Mouse (Mus musculus) megakaryocyte, adult 5-6 weeks (primary cell): ENCODE data around the gene Stard8. TPM values are rescaled to one million over a fixed set of nuclear protein-coding genes. Genes with fewer than 3 reads are reported as not detected.
"Not testable (repeated sequence)": the region's sequence is repeated elsewhere in the genome, so short reads cannot be mapped to it uniquely, and the experiment has no call there.

Source experiments
- ATAC-seq: 2 replicates; pipeline ENCODE4 v1.8.0; 2016; ENCODE audit warnings: mild to moderate bottlenecking, inconsistent platforms; ENCODE audit not compliant: poor library complexity, severe bottlenecking
- total RNA-seq, 2 experiments: library from RNA; stranded (forward) in 1 of 2; stranded (reverse) in 1 of 2; fragments of 153-499, 151-499 nt in 1 of 2; fragments of 221-1000, 200-1000 nt in 1 of 2; gene quantifications; 2 replicates each; pipeline versions ENCODE4 v1.2.3 to v1.2.4; 2015 to 2017

Stard8 gene
- 11.5 and 12.4 TPM in 2 replicates for total RNA-seq (2015)
- 24.3 and 25.8 TPM in 2 replicates for total RNA-seq (2017)

DNA sequence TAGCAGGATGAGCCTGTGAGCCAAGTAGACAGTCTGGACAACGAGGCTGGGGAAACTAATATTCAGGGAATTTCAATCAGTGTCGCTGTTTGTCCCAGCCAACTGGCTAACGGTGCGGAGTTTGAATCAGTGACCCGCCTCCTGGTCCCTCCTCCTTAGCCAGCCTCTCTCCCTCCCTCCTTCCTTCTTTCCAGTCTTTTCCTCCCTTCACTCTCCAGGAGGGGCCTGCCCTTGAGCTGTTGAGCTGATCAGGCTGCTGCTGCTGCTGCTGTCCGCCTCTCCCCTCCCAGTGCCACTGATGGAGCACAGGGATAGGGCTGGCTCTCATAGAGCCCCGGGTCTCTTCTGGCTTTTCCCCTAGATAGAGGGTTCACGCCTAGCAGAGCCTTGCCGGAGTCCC lies at the start of gene Stard8:
Stard8 (plus strand) TSS at position 203 of the 400 bp plus-strand sequence.
- no peak for ATAC-seq

DNA sequence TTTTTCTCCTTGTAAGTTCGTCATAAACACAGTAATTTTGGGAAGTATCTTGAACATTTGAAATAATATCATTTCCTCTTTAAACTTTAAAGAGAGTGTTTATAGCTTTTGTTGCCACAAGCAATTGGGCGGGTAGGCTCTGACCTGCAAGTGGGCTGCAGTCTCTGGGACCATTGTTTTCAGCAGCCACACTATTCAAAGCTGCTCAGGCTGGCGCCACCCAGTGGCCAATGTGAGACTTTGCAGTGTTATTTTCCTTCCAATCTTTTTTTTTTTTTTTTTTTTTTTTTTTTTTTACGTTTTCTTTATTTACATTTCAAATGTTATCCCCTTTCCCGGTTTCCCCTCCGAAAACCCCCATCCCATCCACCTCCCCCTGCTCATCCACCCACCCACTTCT lies 49.1 kb upstream of the Stard8 start:
- ATAC-seq, result peak; percentile 52; the same call in 1 of the 2 replicates

DNA sequence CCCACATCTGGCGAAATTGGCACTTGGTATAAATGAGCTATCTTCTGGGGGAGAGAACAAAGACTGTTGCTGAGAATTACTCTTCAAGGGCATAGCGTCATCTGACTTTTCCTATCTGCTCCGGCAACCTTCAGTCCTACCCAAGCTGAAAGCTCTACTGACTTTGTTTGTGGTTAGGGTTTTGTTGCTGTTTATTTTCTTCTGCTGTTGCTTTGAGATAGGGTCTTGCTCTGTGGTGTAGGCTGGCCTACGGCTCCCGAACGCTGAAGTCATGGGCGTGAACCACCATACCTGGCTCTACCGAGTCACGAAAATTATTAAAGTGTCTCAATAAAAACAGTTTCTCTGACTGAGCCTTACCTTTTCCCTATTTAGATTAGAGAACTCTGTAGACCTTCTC lies 44.8 kb upstream of the Stard8 start:
- no peak for ATAC-seq

DNA sequence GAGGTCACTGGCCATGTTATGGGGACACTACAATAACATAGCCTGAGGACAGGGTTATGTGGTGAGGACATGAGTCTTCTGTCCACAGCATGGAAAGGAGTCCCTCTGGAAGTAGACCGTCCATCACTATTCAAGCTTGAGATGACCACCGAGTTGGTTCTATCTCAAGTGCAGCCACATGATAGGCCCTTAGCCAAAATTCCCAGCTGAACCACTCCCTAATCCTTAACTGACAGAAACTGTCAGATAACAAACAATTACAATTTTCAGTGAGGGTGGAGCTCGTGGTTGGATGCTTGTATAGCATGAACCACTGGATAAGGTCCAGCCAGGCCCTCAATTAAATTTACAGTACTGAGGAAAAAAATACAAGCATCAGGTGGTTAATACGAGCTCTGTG lies 44.0 kb upstream of the Stard8 start:
- ATAC-seq, result no peak

DNA sequence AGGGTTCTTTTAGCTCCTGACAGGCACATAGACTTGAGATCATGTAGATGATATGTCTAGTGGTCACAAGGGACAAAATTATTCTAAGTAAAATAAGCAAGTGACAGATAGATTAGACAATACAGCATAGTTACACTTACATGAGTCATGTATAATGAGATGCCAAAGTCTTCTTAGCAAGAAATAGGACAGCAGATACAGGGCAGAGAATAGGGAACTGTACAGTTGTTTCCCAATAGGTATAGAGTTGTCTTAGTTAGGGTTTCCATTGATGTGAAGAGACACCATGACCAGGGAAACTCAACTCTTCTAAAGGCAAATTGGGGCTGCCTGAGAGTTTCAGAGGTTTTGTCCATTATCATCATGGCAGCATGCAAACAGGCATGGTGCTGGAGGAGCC lies 39.3 kb upstream of the Stard8 start:
- peak; percentile 70 for ATAC-seq

DNA sequence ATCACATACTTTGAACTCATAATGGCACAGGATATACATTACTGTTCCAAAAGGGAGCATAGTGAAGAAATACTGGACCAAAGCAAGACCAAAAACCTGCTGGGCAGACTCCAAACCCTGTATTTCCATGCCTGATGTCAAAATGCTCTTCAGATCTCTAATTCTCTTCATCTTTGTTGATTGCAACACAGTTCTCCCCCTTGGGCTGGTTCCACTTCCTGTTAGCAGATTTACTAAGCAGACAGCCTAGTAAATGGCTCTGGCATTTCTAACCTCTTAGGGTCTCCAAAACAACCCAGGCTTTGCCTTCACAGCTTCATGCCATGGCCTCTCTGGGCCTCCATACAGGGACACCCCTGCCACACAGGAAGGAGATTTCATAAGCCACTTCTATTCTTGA lies 38.5 kb upstream of the Stard8 start:
- ATAC-seq, result peak; percentile 86

DNA sequence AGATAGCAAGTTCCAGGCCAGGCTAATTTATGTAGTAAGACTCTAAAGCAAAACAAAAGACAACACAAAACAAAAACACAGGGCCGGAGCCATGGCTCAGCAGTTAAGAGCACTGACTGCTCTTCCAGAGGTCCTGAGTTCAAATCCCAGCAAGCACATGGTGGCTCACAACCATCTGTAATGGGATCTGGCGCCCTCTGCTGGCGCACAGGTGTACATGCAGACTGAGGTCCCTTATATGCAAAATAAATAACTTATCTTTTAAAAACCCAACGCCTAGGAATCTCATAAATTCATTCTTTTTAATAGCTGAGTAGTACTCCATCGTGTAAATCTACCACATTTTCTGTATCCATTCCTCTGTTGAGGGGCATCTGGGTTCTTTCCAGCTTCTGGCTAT lies 16.4 kb upstream of the Stard8 start:
- not testable (repeated sequence) for ATAC-seq

DNA sequence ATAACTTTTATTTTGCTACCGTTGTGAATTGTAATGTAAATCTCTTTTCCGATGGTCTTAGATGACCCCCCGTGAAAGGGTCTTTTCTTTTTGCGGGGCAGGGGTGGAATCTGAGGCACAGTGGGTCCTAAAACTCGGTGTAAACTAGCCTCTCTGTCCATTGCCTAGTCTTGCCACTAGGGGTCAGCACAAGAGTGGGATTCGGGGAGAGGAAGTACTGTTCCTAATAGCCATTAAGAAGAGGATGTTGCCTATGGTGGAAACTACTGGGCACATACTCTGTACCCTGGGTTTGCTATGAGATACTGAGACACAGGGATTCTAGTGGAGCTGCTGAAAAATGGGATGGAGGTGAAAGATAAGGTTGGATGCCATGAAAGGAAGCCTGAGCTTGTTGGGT lies 13.5 kb upstream of the Stard8 start:
- peak; percentile 100 for ATAC-seq

DNA sequence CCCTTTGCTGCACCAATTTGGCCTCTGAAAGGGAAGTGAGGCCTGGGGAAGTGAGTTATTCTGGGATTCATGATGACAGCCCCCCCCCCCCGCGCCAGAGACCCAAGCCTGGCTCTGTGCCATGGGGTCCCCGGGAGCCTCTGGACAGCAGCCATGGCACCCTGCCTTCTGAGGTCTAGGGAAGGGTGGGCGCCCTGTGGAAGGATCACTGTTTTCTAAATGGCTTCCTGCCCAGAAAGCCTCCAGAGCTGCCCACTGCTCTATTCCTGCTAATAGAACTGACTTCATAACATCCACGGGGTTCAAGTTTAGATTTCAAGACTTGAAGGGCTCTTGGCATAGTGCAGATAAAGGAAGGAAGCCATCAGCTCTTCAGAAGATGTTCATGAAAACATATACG lies 983 bp upstream of the Stard8 start:
- no peak for ATAC-seq

DNA sequence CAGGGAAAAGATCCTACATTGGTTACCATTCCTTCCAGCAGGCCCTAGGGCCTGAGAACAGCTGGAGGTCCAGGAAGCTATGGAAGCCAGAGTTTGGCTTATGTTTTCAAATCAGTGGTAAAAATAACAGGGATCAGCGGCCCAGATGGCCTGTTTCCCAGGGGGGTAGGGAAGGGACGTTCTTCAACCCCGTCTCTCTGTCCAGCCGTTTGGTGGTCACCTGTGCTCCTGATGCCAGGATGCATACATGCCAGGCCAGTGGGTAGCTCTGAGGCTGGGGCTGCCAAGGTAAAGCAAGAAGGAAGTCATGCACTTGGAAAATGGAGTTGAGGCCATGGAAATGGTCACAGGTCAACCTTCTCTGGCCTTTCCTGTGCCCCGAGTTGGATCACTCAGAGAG lies 7.5 kb downstream of the Stard8 start:
- ATAC-seq, result no peak

DNA sequence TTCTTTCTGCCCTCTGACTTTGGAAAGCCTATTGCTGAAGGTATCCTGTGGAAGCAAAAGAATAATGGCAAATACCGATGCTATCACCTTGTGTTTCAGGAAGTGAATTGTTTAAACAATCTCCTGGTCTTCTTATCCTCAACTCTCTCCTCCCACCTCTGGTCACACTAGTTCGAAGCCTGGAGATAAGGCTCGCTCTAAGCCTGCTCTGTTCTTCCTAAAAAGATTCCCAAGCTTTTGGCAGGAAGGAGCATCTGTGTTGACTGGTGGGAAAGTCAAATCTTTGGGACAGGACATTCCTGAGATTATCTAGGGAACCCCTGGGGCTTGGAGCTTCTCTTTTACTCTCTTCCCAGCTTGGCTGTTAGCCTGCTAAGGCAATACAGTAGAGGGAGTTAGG lies 8.2 kb downstream of the Stard8 start:
- ATAC-seq, result no peak

DNA sequence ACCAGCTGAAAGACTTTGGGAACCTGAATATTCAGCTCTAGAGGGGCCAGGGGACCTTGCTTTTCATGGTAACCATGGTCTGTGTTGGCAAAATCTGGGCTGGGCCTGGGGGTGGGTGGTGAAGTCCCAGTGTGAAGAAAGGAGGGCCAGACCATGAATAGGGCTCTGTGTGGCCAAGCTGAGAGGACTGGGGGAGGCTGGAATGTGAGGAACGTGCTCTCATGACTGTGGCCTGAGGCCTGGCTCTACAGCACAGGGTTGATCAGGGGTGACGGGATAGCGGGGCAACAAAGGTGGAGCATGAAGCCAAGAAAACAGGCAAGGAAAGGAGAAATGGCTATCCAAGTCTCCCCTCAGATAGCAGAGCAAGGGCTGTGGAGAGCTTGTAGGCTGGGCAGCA lies 9.4 kb downstream of the Stard8 start:
- ATAC-seq, result no peak

DNA sequence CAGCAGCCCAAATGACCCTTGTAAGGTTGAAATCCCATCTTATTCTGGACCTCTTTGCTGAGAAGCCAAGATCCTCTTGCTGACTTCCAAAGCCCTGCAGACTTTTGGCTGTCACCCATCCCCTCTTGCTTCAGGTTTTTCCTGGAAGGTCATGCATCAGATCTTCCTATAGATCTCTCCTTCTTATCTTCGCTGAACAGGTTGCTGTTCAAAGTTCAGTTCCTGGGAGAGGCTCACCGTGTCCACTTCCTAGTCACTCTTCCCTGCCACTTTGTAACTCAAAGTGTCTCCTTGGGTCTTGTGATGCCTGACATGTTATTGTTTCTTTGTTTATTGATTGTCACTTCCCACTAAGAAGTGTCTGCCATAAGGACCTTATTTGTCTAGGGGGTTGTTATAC lies 12.7 kb downstream of the Stard8 start:
- ATAC-seq, result no peak

DNA sequence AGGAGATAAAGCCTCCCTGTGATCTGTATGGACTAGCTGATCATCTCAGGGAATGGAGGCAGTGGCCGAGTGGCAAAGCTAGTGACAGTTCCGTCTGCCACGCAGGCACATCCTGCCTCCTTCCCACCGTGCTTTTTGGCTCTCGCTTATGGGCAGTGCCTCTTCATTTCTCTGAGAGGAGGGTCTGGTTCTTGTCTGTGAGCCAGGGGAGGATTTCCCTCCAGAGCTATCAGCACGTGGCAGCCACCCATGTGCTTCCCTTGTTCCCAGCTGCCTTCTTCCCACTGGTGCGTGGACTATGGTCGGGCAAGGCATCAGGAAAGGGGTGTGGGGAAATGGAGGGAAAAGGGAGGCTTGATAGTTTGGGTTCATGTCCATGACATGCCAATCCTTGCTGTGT lies 13.9 kb downstream of the Stard8 start:
- ATAC-seq, result no peak

DNA sequence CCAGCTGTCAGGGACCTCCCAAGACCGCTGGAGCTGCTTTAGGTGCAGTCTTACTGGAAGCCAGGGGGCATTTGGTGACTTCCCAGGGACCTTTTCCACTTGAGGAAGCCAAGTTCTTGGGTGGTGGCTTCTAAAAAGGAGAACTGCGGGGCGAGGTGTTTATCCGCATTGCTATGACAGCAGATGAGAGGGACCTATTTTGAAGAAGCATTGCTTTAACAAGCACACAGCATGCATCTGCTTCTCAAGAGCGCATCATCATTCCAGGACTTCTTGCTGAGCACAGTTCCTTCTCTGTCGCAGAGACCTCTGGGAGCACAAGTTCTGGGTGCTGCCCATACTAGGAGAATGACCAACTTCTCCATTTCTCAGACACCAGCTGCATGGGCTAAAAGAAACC lies 14.8 kb downstream of the Stard8 start:
- ATAC-seq, result peak; percentile 87

DNA sequence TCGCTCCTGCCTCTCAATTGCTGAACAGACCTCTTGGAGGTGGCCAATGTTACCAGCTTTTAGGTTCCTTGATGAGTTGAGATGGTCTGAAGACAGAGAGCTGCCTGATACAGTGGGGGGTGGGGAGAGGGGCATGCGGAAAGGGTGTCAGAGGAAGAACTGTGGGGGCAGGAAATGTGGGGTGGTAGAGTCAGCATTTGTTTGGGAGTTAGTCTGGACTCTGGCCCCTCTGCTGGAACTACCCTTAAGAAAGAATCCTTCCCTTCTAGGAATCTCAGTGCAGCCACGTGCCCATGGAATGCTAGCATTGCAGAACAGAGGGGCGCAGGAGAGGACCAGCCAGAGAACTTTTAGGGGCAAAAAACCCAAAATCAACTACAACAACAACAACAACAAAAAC lies 16.3 kb downstream of the Stard8 start:
- no peak for ATAC-seq

DNA sequence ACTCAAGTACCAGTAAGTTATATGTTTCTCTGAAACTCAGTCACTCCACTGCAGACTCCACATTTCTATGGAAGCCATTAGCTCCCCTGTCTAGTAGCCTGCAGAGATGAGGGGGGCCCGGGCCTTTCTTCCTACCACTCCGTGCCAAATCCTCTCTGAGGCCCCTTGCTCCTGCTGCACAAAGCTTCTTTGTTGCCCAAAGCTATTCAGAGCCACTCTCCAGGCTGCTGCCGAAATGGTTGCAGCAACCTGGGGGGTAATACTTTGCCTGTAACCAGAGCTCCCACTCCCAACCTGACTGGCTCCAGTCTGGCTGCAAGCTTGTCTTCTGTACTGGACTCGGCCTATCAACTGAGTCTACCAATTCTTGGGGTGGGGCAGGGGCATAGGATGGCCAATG lies 17.2 kb downstream of the Stard8 start:
- ATAC-seq, result no peak

DNA sequence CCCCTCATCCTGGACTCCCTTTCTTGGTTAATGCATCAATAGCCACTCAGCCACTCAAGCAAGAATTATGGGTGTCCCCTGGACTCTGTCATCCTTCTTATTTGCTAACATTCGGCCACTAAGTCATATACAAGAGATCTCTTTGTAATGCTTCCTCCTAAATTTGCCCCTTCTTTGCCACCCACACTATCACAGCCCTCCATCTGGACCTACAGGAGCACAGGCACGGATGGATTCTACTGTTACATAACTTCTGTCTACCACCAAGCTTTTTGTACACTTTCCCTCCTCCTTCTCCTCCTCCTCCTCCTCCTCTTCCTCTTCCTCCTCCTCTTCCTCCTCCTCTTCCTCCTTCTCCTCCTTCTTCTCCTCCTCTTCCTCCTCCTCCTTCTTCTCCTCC lies 18.5 kb downstream of the Stard8 start:
- no peak for ATAC-seq

DNA sequence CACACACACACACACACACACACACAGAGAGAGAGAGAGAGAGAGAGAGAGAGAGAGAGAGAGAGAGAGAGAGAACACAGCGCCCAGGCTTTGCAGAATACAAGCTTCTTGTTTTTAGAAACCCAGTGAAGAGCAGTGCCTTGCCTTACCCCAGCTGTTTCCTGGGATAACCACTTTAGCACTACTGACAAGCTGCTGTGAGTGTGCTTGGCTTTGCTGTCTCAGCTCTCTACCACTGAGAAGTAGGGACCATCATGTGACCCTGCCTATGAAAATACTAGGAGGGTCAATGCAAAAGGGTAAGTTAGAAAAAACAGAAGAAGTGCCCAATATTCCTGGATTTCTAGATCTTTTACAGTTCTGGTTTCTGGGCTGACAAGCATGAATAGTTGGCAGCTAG lies 20.9 kb downstream of the Stard8 start:
- no peak for ATAC-seq

DNA sequence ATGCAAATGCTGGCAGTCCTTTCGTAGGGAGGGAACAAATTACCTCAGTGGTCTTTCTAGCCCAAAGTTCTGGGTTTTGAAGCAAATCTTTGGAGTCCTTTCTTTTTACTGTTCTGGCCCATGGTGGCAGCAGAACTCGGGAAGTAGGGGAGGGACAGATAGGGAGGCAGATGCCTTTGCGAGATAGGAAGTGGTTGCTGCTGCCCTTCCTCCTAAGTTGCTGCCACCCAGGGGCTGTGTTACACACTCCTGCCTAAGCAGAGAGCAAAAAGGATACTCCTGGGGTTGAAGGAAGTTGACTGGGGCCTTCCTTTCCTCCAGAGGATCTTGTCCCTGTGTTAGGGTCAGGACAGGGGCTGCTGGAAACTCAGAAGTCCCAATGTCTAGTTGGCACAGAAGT lies 32.4 kb downstream of the Stard8 start:
- peak; percentile 70 for ATAC-seq

DNA sequence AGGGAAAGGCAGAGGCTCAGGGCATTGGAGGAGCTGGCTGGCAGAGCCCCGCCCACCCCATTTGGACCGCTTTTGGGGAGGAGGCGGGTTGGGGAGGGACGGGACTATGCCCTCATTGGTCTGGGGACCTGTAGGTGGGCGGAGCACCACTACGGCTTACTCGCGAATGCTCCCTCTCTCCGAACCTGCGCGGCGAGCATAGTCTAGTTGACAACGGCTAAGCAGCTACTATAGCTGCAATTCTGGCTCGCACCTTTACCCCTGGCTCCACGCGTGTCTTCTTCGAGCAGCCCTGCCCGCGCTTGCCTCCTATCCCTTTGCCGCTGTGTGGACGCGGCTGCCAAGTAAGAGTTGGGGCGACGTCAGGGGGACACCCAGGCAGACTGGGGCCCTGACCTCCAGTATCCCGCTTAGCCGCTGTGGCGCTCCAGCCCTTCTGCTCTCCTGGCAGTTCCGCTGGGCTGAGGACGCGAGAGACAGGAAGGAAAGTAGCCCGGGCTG lies 39.5 kb downstream of the Stard8 start:
- ATAC-seq, result peak; percentile 92

DNA sequence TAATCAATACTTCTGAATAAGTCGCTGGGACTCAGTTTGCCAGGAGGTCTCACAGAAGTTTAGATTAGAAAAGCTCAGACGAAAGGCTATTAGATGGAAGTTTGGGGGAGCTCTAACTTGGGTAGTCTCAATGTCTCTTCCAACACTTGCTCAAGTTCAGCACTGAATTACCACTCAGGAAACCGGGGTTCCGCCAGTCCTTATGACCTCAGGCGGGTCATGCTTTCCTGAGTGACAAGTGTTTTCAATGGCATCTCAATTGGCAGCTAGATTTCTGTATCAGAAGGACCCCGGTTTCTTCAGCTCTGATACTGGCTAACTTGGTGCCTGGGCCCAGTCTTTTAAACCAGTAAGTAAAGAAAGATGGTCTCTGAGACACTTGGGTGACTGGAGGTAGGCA lies 40.2 kb downstream of the Stard8 start:
- ATAC-seq, result 0 out of 2 replicates have a peak, but pooled peaks have one; percentile 11

DNA sequence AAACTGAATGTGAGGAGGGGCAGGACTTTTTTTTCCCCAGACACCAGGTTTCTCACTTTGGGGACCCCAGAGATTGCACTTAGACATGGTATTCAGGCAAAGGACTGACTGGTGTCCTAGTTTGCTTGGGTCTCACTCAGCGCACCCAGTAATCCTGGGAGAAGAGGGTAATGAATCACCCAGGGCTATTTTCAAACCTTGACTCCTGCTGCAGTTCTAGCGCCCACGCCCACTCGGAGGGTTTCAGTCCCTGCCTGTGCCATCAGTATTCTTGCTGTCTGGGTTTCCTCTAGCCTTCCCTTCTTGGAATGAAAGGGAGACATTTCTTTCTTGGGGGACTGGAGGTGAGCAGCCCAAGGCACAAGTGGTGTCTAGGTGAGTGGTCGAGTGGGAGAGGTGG lies 40.7 kb downstream of the Stard8 start:
- no peak for ATAC-seq

DNA sequence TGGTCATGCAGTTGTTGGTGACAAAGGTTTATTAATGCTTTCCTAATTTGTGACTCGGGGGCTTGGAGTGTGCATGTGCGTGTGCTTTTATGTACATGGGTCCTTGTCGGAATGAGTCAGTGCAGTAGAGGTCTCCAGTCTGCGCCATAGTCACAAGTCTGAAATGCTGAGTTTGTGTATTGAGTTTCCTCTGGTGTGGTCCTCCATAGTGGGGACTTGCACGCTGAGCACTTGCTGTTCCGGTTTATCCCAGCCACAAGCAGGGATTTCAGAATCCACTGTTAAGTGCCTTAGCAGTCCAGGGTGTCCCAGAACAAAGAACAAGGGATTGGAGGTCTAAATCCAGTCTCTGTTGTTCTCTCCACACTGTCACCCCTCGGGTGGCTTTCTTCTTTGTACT lies 42.3 kb downstream of the Stard8 start:
- no peak for ATAC-seq
